Mouse (Mus musculus) c-Kit-negative CD71-positive TER-119-positive erythroid progenitor cells, embryonic 14.5 days (primary cell): Measurements from ENCODE around the gene Abca2.

ENCODE experiments used
- DNase-seq: peaks from one replicate; pipeline ENCODE4 v3.0.0-alpha.2; 2013; ENCODE audit warnings: low read depth, low spot score

Gene Abca2

GRCm38 (mm10) chr2:25460551-25461309 lies 32.2 kb downstream of the Abca2 start, which contains the start of gene Paxx:
TSS of gene Paxx (minus strand) at chr2:25461094.
- peak; percentile 82 for DNase-seq

- no peak for DNase-seq
Measured at GRCm38 (mm10) chr2:25461407-25461806, 32.9 kb downstream of the Abca2 start.

DNA sequence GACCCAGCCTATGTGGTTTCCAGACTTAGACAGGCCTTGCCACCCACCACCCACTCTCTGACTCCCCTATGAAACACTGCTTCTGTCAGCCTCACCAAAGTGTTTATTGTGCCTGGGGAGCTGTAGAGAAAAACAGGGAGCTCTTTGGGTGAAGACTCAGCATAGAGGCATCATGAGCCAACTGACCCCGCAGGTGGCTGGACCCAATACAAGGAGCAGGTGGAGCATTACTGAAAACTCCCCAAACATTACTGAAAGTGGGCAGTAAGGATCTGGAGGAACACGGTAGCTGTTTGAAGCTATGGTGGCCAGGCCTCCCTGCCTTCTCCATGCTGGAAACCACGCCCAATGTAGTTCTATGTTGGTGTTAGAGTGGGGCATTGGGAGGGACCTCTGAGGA lies 35.1 kb downstream of the Abca2 start:
- DNase-seq: no peak

DNA sequence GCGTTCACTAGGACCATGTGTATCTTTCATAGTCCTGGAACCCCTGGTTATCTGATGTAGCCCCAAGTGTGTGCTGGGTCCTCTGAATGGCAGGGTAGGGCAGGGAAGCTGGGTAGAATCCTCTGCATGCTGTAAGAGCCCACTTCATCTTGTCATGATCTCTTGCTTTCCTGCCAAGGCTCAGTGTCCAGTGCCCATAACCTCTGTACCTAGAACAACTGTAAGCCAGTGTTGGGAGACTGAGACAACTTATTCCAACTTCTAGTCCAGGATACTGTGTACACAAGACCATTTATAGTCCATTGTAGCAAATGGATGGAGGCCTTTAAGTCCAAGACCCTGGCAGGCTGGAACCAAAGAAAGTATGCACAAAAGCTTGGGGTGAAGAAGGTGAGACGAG lies 36.8 kb downstream of the Abca2 start:
- no peak for DNase-seq

DNA sequence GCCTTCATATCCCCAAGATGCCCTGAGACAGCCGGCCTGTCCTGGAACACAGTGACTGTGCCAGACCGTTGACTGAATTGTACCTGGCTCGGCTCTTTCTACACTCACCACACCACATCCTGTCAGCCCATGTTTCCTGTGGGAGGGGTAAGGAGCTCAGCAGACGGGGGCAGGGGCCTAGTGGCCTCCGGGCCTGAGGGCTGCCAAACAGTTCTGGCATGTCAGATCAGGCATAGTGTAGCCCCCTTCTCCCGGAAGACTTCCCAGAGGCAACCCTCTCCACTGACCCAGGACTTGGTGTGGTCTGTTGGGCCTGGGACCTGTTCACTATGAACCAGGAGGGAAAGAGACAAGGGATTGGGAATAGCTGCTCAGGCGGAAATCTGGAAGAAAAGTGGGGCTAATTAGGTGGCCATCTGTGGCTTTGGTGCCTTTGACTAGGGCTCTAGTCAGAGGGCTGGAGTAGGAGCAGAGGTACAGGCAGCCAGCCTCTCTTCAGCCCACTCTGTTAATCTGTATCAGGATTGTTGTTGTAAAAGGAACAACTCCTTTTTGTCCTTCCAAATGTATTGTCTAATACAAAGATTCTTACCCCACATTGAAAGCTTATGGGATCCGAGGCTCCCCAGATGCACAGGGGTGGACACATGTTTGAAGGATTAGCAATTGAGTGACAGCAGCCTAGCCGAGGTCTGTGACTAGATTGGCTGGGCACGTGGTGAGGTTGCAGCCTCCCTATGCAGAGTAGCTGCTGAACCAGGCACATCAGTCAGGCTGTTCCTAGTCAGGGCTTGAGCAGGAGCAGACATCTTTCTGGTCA lies 37.5 kb downstream of the Abca2 start:
- no peak for DNase-seq

GRCm38 (mm10) chr2:25467606-25468303 lies 39.3 kb downstream of the Abca2 start:
- no peak for DNase-seq

- no peak for DNase-seq
Measured at GRCm38 (mm10) chr2:25468962-25469915, 40.7 kb downstream of the Abca2 start.

GRCm38 (mm10) chr2:25469969-25470368 lies 41.5 kb downstream of the Abca2 start, which contains the start of gene Ptgds:
TSS of gene Ptgds (minus strand) at chr2:25470046.
- DNase-seq: no peak

- DNase-seq: no peak
Measured at GRCm38 (mm10) chr2:25472550-25472949, 44.0 kb downstream of the Abca2 start.

- no peak for DNase-seq
Measured at GRCm38 (mm10) chr2:25477541-25477940, 49.0 kb downstream of the Abca2 start.

DNA sequence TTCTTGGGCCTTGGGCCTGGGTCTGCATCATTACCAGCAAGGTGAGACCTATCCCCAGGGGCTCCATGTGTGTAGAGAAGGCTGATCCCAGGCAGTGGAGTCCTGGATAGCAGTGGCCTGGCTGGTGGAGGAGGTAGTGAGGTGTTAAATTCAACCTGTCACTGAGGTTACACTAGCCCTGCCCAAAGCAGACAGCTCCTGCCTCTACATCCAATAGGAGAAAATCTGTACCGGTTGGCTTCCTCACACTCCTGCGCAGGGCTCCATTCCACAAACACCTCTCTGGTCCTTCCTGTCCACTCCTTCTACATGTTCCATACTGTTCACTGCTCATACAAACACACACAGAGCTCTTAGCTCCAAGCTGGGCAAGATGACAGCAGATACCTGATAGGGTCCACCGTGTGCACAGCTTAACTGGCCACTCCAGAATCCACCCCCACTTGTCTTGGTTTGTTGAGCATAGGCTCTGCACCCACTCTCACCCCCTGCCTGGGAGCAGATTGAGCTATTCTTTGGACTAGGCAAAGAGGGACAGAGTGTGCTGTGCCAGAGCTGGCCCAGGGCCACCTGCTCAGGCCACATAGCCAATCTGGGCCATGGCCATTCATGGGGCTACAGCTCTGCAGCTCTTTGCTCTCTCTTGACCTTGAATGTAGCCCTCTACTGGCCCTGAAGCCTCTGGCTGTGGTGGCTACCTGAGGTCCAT lies 49.6 kb downstream of the Abca2 start:
- no peak for DNase-seq

- no peak for DNase-seq
Measured at GRCm38 (mm10) chr2:25479551-25480311, 51.2 kb downstream of the Abca2 start.

DNA sequence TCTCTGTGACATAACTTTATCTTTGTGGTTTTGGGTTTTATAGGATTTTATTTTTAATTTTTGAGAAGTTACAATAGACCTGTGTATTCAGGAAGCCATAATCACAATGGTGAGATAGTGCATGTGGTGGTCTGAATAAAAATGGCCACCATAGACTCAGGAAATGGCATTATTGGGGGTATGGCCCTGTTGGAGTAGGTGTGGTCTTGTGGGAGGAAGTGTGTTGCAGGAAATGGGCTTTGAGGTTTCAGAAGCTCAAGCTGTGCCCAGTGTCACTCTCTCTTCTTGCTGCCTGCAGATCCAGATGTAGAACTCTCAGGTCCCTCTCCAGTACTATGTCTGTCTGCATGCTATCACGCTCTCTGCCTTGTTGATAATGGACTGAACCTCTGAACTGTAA lies 52.0 kb downstream of the Abca2 start:
- no peak for DNase-seq

GRCm38 (mm10) chr2:25482969-25483368 lies 54.5 kb downstream of the Abca2 start:
- DNase-seq: no peak

GRCm38 (mm10) chr2:25484901-25485647 lies 56.6 kb downstream of the Abca2 start:
- no peak for DNase-seq

- DNase-seq: no peak
Measured at GRCm38 (mm10) chr2:25487965-25488670, 59.6 kb downstream of the Abca2 start.

DNA sequence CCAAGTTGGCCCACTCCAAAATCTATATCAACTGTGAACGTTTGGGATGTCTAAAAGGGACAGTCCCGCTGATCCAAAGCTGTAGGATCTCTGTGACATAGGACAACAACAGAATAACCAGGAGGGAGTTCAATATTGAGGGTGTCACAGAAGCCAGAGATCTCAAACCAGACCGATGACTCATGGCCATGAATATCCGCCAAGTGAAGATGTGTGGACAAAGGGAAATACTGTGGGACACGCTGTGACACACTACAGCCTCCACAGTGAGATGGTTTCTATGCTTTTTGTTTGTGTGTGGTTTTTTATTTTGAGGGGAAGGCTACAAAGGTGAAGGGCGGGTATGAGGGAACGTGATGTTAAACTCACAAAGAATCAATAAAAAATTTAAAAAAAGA lies 60.2 kb downstream of the Abca2 start:
- no peak for DNase-seq

DNA sequence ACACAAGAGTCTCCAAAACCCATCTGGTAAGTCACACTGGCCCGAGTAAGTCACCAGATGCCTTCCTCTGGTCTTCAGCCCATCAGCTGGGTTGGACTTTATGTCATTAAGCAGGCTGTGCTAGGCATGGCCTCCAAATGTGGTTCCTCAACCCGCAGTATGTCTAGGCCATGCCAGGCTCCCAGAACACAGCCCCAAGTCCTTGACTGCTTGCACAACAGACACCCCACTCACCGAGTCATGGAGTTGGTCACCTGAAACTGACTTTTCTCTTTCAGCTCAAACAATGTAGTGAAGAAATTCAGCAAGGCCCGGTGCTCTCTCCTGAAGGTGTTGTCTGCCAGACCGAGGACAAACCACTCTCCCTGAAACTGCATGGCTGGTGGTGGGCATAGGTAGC lies 64.5 kb downstream of the Abca2 start:
- DNase-seq: no peak
